Mouse (Mus musculus) intestine, embryonic 14.5 days (tissue): ENCODE data around the gene Pld1. TPM values are rescaled to one million over a fixed set of nuclear protein-coding genes. Genes with fewer than 3 reads are reported as not detected.

ENCODE experiments used
- ATAC-seq: fragments of 200-750 bp; cut with Nextera tagmentation; replicated peaks from 2 replicates; pipeline ENCODE4 v1.8.0; 2017; ENCODE audit warnings: low read depth, moderate number of reproducible peaks, moderate TSS enrichment, moderate library complexity; ENCODE audit not compliant: low FRiP score, low TSS enrichment
- DNase-seq: peaks from one replicate; pipeline ENCODE4 v3.0.0-alpha.2; 2018; ENCODE audit warnings: low spot score
- H3K27ac ChIP-seq: fragments of 300-500 bp; sonication (generic); 2 replicates; pipeline ENCODE4 v1.5.1; 2014; ENCODE audit warnings: low read depth, mild to moderate bottlenecking, control low read depth
- H3K27me3 ChIP-seq: fragments of 300-500 bp; sonication (generic); replicated peaks from 2 replicates; pipeline ENCODE4 v1.6.1; 2014; ENCODE audit warnings: low read length, control low read depth; ENCODE audit not compliant: control insufficient read depth, insufficient read depth
- H3K36me3 ChIP-seq: fragments of 300-500 bp; sonication (generic); 2 replicates; pipeline ENCODE4 v1.6.1; 2014; ENCODE audit warnings: low read length, control low read depth; ENCODE audit not compliant: control insufficient read depth, insufficient read depth
- H3K4me1 ChIP-seq: fragments of 300-500 bp; sonication (generic); replicated peaks from 2 replicates; pipeline ENCODE4 v1.6.1; 2014; ENCODE audit warnings: low read length, control low read depth, mixed read lengths; ENCODE audit not compliant: control insufficient read depth, insufficient read depth
- H3K4me2 ChIP-seq: fragments of 300-500 bp; sonication (generic); 2 replicates; pipeline ENCODE4 v1.6.1; 2014; ENCODE audit warnings: low read length
- H3K4me3 ChIP-seq: fragments of 300-500 bp; sonication (generic); 2 replicates; pipeline ENCODE4 v1.5.1; 2014; ENCODE audit warnings: low read depth, low read length, control low read depth, mixed read lengths
- H3K9ac ChIP-seq: fragments of 300-500 bp; sonication (generic); 2 replicates; pipeline ENCODE4 v1.6.1; 2014; ENCODE audit warnings: mild to moderate bottlenecking, low read length
- H3K9me3 ChIP-seq: fragments of 300-500 bp; sonication (generic); 2 replicates; pipeline ENCODE4 v1.6.1; 2016; ENCODE audit warnings: low read length, control low read depth; ENCODE audit not compliant: control insufficient read depth
- WGBS: fragments of 180-500 bp; shearing (Covaris S2); extraction: QIAGEN DNeasy Blood & Tissue Kit; methylation state at CpG from one replicate; pipeline ENCODE4 v1.1.7; 2014; 5-methylcytosine and 5-hydroxymethylcytosine counted together
- polyA plus RNA-seq: library from polyadenylated mRNA; unstranded; fragments of >200 nt; fragmentation: Nextera tagmentation; extraction: Ambion mirVana; gene quantifications from 2 replicates; pipeline ENCODE4 v1.2.1, GENCODE M21; 2014

Gene Pld1
- polyA plus RNA-seq, 1 experiment from 2014 or later: 7.9 TPM

DNA sequence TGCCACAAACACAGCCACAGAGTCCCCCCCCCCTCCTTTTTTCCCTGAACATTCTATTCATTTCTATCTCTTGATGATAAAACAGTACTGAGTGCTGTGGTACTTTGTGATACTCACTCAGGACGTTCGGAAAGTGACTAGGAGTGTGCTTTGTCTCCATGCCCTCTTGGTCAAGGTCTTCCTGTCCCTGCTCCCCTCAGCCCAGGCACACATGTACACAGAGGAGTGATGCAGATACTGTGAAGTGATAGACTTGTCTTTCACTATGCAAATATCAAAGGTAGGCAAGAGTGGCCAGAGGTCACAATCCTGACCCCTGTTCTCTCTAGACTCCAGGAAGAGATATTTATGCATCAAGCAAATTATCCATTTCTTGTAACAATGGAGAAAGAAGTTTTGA is 31.2 kb upstream of the Pld1 start:
- H3K27ac ChIP-seq: no peak overlapping the region
- no peaks in the 10 kb centered on the region for H3K36me3 ChIP-seq
- DNase-seq: no peak
- H3K9ac ChIP-seq: no peak overlapping the region
- H3K4me2 ChIP-seq: no peak overlapping the region
- 0 out of 2 replicates have a peak, but pooled peaks cover 5% of the 10 kb centered on the region for H3K9me3 ChIP-seq
- H3K4me3 ChIP-seq: no peak overlapping the region
- no peaks in the 10 kb centered on the region for H3K27me3 ChIP-seq
- WGBS: 71% methylated on average over 2 of the region's 2 CpGs
- ATAC-seq: no peak
- 0 out of 2 replicates have a peak, but pooled peaks cover 5% of the 10 kb centered on the region for H3K4me1 ChIP-seq

DNA sequence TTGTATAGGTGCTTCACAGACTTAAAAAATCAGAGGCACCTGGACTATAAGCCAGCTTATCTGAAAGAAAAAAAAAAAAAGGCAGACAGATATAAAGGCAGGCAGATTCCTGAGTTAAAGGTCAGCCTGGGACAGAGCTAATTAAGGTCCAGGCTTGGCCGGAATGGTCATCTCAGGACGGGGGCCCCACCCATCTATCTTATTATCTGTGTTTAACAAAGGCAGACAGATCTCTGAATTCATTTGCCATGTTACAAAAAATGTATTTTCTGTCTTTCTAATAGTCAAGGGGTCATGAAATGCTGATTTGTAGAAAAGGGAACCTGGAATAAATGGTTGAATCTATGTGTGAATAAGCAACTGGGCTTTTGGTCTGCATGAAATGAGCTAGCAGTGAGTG is 30.2 kb upstream of the Pld1 start:
- no peak for ATAC-seq
- H3K4me3 ChIP-seq: no peak overlapping the region
- no peak for DNase-seq
- H3K27me3 ChIP-seq: no peaks in the 10 kb centered on the region
- H3K9me3 ChIP-seq: 0 out of 2 replicates have a peak, but pooled peaks cover 5% of the 10 kb centered on the region
- no peaks in the 10 kb centered on the region for H3K36me3 ChIP-seq
- H3K27ac ChIP-seq: no peak overlapping the region
- 0 out of 2 replicates have a peak, but pooled peaks cover 5% of the 10 kb centered on the region for H3K4me1 ChIP-seq
- no peak overlapping the region for H3K4me2 ChIP-seq
- 75% methylated on average over 2 of the region's 2 CpGs for WGBS
- H3K9ac ChIP-seq: no peak overlapping the region

- Histone ChIP-seq H3K27me3 (no peaks in the 10 kb centered on the region), H3K9ac (no peak overlapping the region), H3K4me3 (no peak overlapping the region), H3K36me3 (no peaks in the 10 kb centered on the region), H3K4me1 (0 out of 2 replicates have a peak, but pooled peaks cover 5% of the 10 kb centered on the region), H3K4me2 (no peak overlapping the region), H3K9me3 (0 out of 2 replicates have a peak, but pooled peaks cover 5% of the 10 kb centered on the region), H3K27ac (no peak overlapping the region)
- WGBS: 91% methylated on average over 3 of the region's 3 CpGs
- DNase-seq (no peak), ATAC-seq (no peak)
Observed at GRCm38 (mm10) chr3:27909016-27909415, 29.5 kb upstream of the Pld1 start.

DNA sequence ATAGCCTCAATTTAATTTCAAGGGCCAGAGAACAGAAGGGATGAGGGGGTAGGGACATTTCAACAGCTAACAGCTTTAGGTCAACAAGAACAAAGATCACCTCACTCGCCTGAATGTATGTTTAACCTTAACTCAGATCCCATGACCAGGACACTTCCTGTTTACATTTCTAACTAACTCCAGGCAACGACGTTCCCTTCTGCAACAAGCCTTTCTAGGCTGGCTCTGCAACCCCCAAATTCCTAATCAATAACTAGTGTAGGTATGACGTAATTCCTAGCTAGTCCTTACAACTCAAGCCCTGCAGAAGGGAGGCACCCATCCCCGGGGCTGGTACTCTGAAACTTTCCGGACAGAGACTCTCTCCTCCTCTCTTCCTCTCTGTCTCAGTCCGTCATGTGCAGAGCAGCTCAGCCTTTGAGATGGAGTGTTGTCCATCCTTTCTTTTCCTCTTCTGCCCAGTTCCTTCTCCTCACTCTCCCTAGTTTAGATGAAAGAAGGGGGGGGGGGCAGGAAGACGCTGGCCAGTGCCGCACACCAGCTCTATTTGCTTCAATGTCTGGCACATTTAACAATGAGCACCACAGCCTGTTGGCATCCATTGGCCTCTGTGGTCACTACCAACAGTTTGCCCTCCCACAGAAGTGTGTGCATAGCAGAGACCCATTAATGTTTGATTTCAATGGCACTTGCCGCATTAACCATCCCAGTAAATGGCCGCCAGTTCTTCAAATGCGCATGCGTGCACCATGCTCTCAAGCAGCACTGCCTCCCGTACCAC is 19.6 kb upstream of the Pld1 start:
- H3K4me2 ChIP-seq: no peak overlapping the region
- H3K27me3 ChIP-seq: no peaks in the 10 kb centered on the region
- no peaks in the 10 kb centered on the region for H3K36me3 ChIP-seq
- peaks cover 10% of the 10 kb centered on the region for H3K9me3 ChIP-seq
- H3K4me1 ChIP-seq: no peaks in the 10 kb centered on the region
- no peak overlapping the region for H3K9ac ChIP-seq
- no peak overlapping the region for H3K27ac ChIP-seq
- 80% methylated on average over 14 of the region's 14 CpGs for WGBS
- no peak overlapping the region for H3K4me3 ChIP-seq
- DNase-seq: no peak
- no peak for ATAC-seq

DNA sequence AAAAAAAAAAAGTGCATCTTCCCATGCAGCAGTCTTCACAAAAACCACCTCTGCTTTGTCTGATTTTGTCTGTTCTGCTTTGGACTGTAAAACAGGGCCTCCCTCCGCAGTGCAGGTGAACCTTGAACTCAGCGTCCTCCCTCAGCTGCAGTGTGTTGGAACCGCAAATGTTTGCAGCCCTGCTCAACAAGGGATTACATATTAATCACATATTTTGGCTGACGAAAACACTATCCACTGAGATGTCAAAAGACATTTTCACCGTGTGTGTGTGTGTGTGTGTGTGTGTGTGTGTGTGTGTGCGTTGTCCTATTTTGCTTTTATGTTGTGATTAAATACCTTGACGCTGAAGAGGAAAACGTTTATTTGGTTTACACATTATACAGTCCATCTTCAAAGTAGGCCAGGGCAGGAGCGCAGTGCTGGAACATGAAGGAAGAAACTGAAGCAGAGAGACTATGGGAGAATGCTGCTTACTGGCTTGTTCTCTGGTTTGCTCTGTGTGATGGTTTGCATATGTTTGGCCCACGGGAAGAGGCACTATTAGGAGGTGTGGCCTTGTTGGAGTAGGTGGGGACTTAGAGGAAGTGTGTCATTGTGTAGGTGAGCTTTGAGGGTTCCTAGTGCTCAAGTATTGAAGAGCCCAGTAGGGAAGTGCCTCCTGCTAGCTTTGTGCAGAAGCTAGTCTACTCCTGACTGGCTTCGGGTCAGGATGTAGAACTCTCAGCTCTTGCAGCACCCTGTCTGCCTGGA is 17.1 kb upstream of the Pld1 start:
- 88% methylated on average over 11 of the region's 11 CpGs for WGBS
- no peak for ATAC-seq

GRCm38 (mm10) chr3:27924037-27924436 is 14.5 kb upstream of the Pld1 start:
- Histone ChIP-seq H3K4me3 (no peak overlapping the region), H3K9me3 (peaks cover 3% of the 10 kb centered on the region), H3K27ac (no peak overlapping the region), H3K9ac (no peak overlapping the region), H3K4me2 (no peak overlapping the region), H3K27me3 (no peaks in the 10 kb centered on the region), H3K4me1 (no peaks in the 10 kb centered on the region), H3K36me3 (no peaks in the 10 kb centered on the region)
- DNase-seq (peak; percentile 39), ATAC-seq (no peak)
- WGBS: 75% methylated on average over 3 of the region's 3 CpGs

More for the DNA sequence above, 17.1 kb upstream of the Pld1 start:
- no peak for DNase-seq
- Histone ChIP-seq H3K9ac (no peak overlapping the region), H3K27me3 (no peaks in the 10 kb centered on the region), H3K36me3 (no peaks in the 10 kb centered on the region), H3K27ac (no peak overlapping the region), H3K9me3 (peaks cover 10% of the 10 kb centered on the region), H3K4me3 (no peak overlapping the region), H3K4me2 (no peak overlapping the region), H3K4me1 (no peaks in the 10 kb centered on the region)

- no peak overlapping the region for H3K4me3 ChIP-seq
- 87% methylated on average over 4 of the region's 4 CpGs for WGBS
- H3K36me3 ChIP-seq: no peaks in the 10 kb centered on the region
- H3K9me3 ChIP-seq: no peaks in the 10 kb centered on the region
- H3K9ac ChIP-seq: no peak overlapping the region
- H3K27me3 ChIP-seq: no peaks in the 10 kb centered on the region
- H3K4me1 ChIP-seq: no peaks in the 10 kb centered on the region
- ATAC-seq (no peak), DNase-seq (no peak)
- H3K4me2 ChIP-seq: no peak overlapping the region
- H3K27ac ChIP-seq: no peak overlapping the region
Observed at GRCm38 (mm10) chr3:27929219-27929618, 9.3 kb upstream of the Pld1 start.

- ATAC-seq (no peak), DNase-seq (peak; percentile 38)
- WGBS: 78% methylated on average over 5 of the region's 5 CpGs
- H3K4me3 ChIP-seq: no peak overlapping the region
- H3K36me3 ChIP-seq: no peaks in the 10 kb centered on the region
- H3K27me3 ChIP-seq: no peaks in the 10 kb centered on the region
- H3K27ac ChIP-seq: no peak overlapping the region
- no peak overlapping the region for H3K4me2 ChIP-seq
- H3K9me3 ChIP-seq: no peaks in the 10 kb centered on the region
- no peaks in the 10 kb centered on the region for H3K4me1 ChIP-seq
- no peak overlapping the region for H3K9ac ChIP-seq
Observed at GRCm38 (mm10) chr3:27932391-27932790, 6.1 kb upstream of the Pld1 start.
